Mouse (Mus musculus) ES-CJ7 (cell line): ENCODE measurements around the gene Olfr715b.
"Not testable (repeated sequence)": the region's sequence is repeated elsewhere in the genome, so short reads cannot be mapped to it uniquely, and the experiment has no call there.

Experiments used
- DNase-seq: peaks from one replicate; pipeline ENCODE4 v3.0.0; 2011; ENCODE audit warnings: low read depth, low spot score

The Olfr715b gene

DNA sequence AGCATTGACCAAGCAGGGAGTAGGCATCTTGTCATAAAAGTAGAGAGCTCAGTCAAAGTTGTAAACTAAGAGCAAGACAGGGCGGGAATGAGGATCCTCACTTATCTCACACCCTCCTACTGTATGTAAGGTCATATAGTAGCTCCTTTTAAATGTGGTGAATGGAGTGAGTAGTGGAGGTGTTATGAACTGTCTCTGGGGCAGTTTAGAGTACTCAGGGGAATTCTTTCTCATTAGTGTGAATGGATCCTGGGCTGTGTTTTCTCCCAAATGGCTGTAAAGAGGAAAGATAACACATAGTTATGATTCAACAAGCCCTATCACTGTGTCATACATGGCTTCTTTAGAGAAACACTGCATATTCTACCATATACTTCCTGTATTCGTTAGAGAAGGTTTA is at the start of gene Olfr715b:
Gene Olfr715b (minus strand): TSS at position 101 of the 400 bp plus-strand sequence.
- DNase-seq = not testable (repeated sequence)

DNA sequence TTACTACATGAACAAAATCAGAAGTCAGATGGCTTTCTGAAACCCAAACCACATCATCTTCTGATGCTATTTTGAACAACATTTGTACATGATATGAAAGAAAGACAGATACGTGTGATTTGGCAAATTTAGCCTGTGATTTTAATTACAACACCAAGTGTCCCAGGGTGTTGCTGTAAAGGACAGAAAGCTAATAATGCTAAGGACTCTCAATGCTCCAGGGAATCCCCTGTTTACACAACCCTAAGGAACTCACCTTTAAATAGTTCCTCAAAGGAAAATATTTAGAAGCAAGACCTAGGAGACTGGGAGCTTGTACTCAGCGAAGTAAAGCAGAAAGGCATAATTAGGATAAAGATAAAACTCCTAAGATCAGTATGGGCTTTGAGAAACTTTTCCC is 27.9 kb upstream of the Olfr715b start, which contains the start of gene Olfr716:
Gene Olfr716 (plus strand): TSS at position 301 of the 400 bp plus-strand sequence.
- not testable (repeated sequence) for DNase-seq

DNA sequence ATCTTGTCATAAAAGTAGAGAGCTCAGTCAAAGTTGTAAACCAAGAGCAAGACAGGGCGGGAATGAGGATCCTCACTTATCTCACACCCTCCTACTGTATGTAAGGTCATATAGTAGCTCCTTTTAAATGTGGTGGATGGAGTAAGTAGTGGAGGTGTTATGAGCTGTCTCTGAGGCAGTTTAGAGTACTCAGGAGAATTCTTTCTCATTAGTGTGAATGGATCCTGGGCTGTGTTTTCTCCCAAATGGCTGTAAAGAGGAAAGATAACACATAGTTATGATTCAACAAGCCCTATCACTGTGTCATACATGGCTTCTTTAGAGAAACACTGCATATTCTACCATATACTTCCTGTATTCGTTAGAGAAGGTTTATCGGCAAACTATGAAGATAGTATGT is 20.8 kb upstream of the Olfr715b start, which contains the start of gene Olfr715:
Gene Olfr715 (minus strand): TSS at position 101 of the 400 bp plus-strand sequence.
- not testable (repeated sequence) for DNase-seq

DNA sequence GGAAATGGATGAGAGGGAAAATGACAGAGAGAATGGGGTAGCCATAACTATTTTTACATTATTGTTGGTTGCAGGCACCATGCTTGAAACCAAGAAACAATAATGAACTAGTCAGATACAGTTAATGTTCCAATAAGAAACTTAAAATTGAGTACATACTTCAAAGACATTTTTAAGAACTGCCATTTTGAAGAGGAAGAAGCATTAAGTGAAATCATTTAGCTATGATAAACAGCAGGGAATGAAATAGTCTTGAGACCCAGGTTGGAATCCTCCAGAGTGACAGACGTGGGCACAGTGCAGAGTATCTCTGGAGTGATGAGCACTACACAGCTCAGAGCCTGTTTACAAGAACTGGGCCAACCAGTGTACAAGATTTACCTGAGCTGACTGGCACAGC is 17.2 kb downstream of the Olfr715b start, which contains the start of gene Olfr17:
Gene Olfr17 (plus strand): TSS at position 301 of the 400 bp plus-strand sequence.
- DNase-seq = no peak

DNA sequence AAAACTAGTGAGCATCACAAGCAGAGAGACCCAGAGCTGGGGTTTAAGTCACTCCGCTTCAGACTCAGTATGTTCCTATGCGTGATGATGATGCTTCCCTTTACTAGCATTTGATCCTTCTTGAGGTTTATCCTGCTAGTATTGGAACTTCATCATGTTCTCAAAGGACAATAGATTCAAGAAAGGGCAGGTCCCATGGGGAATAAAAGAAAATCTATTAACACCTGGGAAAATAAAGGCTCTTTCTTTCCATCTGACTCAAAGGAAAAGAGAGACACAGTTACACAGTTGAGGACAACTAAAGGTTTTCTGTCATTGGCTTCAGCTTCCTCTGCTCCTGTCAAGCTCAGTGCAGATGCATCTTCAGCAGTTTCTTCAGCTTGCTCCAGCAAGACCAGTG is 39.5 kb downstream of the Olfr715b start, which contains the start of gene Olfr714:
Gene Olfr714 (plus strand): TSS at position 301 of the 400 bp plus-strand sequence.
- DNase-seq = no peak
